Mouse (Mus musculus): ENCODE results near the gene Il17rd. TPM values are rescaled to one million over a fixed set of nuclear protein-coding genes. Genes with fewer than 3 reads are reported as not detected.

The Il17rd gene
- total RNA-seq, 2 experiments from 2014 or later = 2.7 to 2.8 TPM

DNA sequence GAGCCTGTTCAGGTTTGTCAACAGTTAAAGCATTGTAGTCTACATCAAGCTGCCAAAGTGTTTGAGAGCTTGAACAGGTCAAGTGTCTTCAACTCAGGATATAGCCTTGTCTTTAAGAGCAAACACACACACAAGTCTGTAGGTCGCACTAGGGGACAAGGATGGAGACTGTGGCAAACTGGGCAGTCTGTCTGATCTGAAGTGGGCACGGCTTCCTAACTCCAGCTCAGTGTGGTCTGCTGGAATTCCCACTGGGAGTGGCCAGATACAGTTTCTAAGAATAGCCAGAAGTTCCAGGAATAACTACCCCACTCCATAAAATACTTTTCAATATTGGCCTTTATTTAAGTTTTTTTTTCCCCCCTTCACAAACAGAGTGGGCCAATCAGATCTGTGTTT, 37.8 kb downstream of the Il17rd start:
- intact Hi-C loops (cut with DNase I) = no loop called here
- DNase-seq (ENCODE audit: low spot score in 2 of 2) = no peak

DNA sequence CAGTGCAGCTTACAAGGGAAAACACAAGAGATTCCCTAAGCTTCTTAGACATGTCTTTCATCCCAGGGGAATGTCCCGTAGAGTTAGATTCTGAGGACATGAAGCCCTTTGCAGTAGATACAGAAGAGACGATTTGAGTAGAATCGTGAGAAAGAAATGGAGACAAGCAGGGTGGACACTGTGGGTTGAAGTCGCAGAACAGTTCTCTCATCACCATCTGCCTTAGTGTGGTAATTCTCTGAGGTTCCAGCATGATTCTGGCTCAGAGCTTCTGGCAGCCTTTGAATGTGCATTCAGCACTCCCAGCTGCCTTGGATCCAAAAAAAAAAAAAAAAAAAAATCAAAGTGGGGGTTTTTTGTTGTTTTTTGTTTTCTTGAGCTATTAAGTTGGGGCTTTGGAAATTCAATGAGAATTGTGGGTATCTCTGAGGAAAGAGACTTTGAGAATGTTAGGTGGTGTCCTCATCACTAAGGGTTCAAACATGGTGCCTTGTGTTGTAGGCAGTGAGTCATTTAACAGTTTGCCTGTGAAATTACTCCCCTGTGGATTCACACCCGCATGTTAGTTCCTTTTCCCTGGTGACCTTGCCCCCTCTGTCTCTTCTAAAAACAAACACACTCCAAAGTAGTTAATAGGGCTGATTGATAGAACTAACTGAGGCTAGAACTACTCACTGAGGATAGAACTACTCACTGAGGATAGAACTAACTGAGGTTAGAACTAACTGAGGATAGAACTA, 43.0 kb downstream of the Il17rd start:
- intact Hi-C loops (cut with DNase I) = loop anchor here (1.0 kb wide), 1 partner anchor 21 kb away; no protein-coding TSS in a partner anchor
- DNase-seq (ENCODE audit: low spot score in 2 of 2) = peak; percentile 55 to 82

DNA sequence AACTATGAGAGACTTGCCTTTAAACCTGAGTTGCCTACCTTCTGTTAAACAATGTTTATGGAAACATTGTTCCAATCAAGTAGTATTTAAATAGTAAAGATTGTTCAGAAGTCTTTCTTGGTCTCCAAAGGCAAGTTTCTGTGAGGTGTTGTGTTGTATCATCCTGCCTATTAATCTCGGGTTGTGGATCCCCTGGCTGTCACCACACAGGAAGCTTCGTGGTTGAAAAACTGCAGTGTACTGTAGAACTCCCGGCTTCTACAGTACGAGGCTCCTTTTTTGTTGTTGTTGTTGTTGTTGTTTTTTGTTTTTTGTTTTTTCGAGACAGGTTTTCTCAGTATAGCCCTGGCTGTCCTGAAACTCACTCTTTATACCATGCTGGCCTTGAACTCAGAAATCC, 46.7 kb downstream of the Il17rd start:
- intact Hi-C loops (cut with DNase I) = no loop called here
- DNase-seq (ENCODE audit: low spot score in 2 of 2) = no peak

DNA sequence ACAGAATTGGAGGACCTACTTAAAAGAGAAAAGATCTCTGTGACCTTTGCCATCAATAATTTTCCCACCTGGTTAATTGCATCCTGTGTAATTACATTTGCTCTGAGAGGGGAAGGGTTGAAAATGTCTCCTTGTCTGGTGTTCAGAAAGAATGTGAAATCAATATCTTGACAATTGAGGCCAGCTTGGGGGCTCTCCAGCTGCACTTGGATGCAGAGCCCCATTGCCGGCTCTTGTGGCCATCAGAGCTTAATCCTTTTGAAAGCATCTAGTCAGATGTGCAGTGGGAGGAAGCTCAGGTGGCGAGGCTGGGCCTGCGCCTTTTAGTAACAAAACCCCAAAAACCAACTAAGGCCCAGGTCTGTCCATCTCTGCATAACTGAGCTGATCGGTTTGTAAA, 47.3 kb downstream of the Il17rd start:
- intact Hi-C loops (cut with DNase I) = no loop called here
- DNase-seq (ENCODE audit: low spot score in 2 of 2) = no peak

DNA sequence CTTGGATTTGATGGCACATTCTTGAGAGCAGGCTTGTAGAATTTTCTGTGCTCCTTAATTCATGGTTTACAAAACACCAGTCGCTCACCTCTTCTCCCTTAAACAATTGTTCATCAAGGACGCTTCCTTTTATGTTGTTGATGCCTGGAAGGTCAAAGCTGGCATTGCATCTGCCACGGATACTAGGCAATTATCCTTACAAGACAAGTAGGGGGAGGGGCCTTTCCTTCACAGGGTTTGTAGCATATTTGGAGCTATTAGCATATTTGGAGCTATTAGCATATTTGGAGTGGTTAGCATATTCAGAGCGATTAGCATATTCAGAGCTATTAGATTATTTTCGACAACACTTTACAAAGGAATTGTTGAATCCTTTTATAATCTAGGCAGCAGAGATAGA, 55.5 kb downstream of the Il17rd start:
- DNase-seq (ENCODE audit: low spot score in 2 of 2) = no peak
- intact Hi-C loops (cut with DNase I) = no loop called here

DNA sequence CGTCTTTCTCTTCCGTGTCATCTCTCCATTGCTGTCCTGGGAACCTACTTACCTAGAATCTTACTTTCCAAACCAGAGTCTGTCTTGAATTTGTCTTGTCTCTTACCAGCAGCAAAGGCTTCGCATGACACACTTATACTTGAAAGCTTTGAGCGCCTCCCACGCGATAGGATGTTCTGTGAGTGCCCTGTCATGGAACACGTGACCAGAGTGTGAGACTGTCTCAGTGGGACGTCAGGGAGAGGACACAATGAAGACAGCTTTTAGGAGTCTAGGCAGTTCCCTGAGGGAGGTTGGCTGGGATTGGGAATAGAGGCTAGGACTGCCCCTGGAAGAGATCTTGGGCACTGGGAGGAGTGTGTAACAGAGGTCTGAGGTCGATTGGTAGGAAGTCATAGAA, 57.4 kb downstream of the Il17rd start:
- intact Hi-C loops (cut with DNase I) = loop anchor here (2.0 kb wide), 1 partner anchor 65 kb away; no protein-coding TSS in a partner anchor
- DNase-seq (ENCODE audit: low spot score in 2 of 2) = peak in 1 of 2 experiments; percentile 40

DNA sequence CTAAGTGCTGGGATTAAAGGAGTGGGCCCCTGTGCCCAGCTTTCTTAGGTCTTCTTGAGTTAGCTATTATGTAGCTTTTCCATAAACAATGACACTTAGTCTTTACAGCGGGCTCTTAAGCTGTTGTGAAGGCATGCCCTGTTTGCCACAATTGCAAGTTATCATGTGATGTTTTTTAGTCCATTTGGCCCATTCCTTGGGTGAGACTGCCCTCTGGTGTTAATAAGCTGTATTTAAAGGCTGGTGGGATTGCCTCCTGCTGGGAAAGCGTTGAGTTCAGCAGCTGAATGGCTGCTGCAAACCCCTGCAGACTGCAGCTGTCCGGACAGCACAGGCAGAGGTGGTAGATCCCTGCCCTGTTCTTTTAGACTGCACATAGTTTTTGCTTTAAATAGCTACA, 58.0 kb downstream of the Il17rd start:
- intact Hi-C loops (cut with DNase I) = loop anchor here (2.0 kb wide), 1 partner anchor 66 kb away; no protein-coding TSS in a partner anchor
- DNase-seq (ENCODE audit: low spot score in 2 of 2) = peak; percentile 62 to 64

DNA sequence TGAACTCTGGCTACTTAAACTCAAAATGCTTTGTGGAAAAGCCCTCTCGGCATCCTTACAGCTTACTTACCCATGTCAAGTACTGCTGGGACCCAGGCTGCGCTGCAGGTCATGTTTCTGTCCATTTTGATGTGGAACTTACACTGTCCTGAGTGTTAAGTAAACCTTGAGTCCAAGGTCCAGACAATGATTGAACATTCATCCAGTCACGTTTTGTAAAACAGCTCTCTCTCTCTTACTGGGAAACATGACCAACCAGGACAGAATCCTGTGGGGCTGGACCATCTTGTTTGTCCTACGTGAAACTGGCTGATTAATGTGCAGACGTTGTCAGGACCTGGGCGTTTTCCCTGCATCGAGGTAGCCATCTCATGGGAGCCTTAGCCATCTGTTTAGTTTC, 63.0 kb downstream of the Il17rd start:
- no peak for DNase-seq (ENCODE audit: low spot score in 2 of 2)
- intact Hi-C loops (cut with DNase I) = loop anchor here (1.0 to 10.0 kb wide), 2 partner anchors 20 to 313 kb away; no protein-coding TSS in a partner anchor

DNA sequence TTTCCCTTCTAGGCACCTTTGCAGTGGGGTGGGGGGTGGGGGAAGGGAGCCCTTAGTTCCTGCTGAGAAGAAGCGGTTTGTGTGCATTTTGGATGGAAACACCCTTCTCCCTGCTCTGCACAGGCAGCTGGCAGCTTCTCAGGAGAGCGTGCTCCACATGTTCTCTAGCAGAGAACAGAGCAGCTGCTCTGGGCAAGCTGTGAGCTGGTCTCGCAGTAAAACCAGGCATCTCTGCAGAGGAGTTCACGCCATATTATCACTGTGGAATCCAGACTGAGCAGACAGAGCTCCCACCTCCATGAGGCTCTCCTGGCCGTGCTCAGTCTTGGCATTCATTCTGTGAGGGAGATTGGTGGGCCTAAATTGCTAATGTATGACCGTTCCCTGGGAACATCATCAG, 64.0 kb downstream of the Il17rd start:
- intact Hi-C loops (cut with DNase I) = loop anchor here (1.0 to 10.0 kb wide), 2 partner anchors 21 to 312 kb away; no protein-coding TSS in a partner anchor
- peak in 1 of 2 experiments; percentile 69 for DNase-seq (ENCODE audit: low spot score in 2 of 2)

DNA sequence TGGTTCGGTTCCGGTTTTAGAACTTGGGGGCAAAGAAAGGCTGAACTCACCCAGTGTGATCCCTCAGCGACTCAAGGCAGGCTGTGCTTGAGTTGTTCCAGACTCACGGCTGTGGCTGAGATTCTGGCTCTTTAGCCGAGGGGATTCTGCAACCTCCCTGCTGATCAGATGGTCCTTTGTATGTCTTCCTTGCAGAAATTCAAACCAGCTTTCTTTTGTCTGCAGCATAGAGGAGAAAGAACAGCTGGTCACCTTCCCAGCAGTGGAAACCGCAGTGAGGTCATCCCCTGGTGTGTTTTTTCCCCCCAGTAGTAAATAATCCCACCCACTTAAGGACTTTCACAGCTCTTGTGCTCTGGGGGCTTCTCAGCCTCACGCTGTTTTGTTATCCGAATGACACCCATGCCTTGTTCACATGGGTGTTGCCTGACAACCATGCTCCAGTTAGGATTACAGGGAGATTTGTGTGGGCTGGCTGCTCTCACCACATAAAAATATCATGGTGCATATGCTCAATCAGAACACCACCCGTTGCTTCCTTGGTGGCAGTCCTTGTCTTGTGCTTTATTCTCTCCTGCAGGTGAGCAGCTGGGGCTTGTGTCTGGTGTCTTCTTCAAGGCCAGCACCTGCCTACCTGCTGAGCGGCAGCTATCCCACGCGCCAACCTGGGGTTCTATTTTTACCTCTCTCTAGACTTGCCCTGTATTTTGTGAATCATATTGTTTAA, 67.2 kb downstream of the Il17rd start:
- DNase-seq (ENCODE audit: low spot score in 2 of 2) = peak; percentile 53 to 81
- intact Hi-C loops (cut with DNase I) = loop anchor here (1.0 to 10.0 kb wide), 2 partner anchors 163 to 309 kb away; no protein-coding TSS in a partner anchor

DNA sequence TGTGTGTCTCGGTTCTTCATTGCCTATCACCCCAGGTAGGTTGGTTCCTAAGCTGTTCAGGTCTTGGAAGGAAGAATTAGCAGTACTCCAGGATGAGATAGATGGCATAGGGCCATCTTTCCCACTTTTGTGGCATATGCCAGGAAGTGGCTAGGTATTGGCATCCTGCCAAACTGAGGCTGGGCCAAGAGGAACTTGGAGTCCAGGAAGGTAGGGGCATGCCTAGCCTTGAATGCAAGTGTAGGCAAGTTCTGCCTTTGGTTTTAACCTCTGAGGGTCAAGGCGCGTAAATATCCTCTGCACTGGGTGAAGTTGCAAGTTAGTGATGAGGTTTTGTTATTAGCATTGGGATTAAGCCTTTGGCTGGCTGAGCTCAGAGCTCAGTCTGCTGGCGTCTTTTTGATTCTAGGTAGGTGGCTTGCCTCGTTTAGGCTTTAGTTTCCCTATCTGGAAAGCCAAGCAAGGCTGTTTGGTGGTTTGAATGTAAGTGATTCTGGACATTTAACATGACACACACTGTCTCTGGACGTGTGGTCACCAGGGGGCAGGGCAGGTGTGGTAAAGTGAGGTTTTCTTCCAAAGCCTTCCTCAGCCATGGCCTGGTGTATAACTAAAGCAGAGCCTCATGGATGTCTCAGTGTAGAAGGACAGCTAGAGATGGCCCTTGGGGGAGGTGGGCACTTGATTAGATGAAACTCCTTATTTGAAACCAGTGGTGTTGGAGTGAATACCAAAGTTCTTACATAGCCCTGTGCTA, 70.2 kb downstream of the Il17rd start:
- intact Hi-C loops (cut with DNase I) = loop anchor here (1.0 to 10.0 kb wide), 2 partner anchors 74 to 306 kb away; no protein-coding TSS in a partner anchor
- DNase-seq (ENCODE audit: low spot score in 2 of 2) = no peak

DNA sequence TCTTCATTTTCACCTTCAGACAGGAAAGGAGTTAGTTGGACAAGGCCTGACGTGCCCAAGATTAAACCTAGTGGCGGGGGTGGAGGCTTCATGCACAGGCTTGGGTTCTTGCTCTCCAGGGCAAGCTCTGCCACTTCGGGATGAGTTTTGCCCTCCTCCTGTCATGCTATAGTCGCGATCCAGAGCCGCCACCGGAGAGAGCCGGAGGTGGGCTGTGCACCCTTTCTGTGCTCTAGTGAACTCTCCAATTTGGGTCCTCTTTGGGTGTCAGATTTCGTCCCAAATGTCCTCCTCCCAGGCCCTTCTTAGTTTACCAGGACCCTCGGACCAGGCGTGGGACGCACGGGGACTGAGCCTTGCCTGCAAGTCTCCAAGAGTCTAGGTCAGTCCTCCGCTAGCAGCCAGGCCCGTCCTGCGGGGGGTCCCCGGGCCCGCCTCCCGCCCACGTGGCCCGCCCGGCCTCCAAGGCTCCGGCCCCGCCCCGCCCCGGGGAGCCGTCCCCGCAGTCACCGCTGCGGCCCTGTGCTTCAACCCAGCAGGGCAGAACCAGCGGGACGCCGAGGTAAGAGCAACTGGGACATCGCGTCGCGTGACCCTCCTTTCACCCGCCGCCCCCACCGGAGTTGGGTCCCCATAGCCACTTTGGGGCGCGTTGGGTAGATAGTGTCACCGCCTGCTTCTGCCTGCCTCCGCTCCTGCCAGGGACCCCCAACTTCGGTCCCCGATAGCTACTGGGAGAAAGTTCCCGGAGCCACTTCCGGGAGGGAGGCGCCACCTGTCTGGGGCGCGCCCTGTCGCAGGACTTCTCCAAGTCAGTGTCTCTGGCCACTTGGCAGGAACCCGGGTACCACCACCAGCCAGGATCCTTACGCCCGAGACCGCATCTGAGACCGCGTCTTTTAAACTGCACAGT, 75.9 kb downstream of the Il17rd start, which contains the start of gene Arhgef3:
Gene Arhgef3 (plus strand): TSS at position 538 of the 913 bp plus-strand sequence.
- DNase-seq (ENCODE audit: low spot score in 2 of 2) = no peak
- intact Hi-C loops (cut with DNase I) = no loop called here

DNA sequence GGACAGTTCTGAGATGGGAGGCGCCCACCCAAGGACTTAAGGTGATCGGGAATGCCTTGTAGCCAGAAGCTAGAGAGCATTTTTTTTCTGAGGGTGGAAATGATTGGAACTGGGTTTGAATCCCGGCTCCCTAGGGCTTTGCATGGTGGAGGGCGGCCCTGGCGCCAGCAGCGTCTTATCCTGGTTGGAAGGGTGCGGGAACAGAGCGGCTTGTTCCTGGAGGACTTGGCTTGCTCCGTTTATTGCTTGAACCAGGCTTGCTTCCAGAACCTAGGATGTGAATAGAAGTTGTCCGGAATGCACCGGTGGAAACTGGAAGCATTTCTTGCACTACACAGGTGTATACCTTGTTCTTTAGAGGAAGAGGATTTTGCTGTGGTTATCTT, 76.5 kb downstream of the Il17rd start:
- DNase-seq (ENCODE audit: low spot score in 2 of 2) = no peak
- intact Hi-C loops (cut with DNase I) = no loop called here

DNA sequence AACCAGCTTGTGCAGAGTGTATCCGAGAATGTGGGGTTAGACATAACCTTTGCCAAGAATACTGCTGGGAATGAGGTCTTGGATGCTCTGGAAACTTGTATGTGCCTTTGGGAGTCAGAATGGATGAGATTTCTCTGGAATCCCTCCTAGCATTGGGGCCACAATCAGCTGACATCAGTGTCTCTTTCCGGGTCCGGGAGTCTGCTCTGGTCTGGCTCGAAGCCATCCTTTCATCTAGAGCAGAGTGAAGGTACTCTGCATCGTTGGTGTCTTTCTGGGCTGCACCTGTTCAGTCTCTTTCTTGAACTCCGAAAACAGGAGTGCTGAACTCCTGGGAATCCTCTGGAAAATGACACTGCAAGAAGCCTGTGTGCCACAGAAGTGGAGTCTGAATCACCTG, 77.2 kb downstream of the Il17rd start:
- intact Hi-C loops (cut with DNase I) = no loop called here
- no peak for DNase-seq (ENCODE audit: low spot score in 2 of 2)

DNA sequence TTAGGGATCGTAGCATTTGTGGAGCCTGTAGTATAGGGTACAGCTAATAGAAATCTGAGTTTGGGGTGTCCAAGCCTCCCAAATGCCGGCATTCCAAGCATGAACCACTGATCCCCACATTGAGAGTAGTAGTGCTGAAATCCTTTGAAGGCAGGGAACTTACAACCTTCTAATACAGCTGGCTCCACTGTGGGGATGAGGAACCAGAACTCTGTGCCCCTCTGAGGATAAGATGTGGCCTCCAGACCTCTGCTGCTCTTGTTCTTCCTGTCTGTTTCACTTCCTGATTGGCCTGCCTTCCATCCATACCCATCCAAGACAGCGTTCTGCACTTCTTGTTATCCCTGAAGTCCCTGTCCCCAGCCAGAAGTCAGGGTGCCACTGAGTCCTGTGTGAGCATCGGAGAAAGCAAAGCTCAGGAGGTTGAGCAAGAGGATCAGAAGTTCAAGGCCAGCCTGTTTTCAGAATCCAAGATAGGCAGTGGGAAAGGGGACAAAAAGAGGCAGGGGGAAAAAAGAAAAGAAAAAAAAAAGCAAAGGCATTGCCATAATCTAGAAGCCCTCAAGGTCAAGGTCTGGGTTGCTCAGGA, 77.9 kb downstream of the Il17rd start:
- no peak for DNase-seq (ENCODE audit: low spot score in 2 of 2)
- intact Hi-C loops (cut with DNase I) = no loop called here

DNA sequence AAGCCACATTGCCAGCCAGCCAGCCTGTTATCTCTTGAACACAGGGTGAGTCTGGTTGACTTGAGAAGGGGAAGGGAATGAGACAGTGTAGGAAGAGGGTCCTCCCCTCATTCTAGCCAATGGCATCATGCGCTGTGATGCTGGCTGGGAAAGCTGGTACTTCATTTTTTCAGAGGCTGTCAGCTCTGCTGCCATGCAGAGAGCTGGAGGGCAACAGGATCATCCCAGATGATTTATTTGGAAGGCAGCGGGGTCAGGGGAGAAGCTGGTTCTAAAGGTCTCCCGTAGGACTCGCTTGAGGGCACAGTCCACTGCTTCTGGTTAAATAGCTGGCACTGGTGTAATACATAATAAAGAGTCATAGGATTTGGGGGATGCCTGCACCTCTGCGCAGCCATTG, 79.8 kb downstream of the Il17rd start:
- intact Hi-C loops (cut with DNase I) = no loop called here
- no peak for DNase-seq (ENCODE audit: low spot score in 2 of 2)

DNA sequence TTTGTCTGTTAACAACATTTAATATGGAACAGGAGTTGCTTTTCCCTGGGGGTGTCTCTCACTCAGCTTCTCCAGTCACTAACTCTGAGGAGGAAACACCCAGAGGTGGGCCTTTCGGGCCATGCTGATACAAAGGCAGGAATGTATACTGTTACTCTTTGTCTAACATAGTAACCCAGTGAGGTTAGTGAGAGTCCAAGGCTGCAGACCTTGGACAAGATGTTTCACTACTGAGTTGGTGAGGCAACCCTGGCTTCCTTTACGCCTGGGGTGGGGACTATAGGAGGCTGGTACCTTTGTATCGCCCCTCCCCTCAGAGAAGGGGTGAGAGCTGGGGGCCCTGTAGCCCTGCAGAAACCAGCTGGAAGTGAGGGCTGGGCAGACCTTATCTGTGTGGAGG, 83.9 kb downstream of the Il17rd start:
- DNase-seq (ENCODE audit: low spot score in 2 of 2) = no peak
- intact Hi-C loops (cut with DNase I) = no loop called here

DNA sequence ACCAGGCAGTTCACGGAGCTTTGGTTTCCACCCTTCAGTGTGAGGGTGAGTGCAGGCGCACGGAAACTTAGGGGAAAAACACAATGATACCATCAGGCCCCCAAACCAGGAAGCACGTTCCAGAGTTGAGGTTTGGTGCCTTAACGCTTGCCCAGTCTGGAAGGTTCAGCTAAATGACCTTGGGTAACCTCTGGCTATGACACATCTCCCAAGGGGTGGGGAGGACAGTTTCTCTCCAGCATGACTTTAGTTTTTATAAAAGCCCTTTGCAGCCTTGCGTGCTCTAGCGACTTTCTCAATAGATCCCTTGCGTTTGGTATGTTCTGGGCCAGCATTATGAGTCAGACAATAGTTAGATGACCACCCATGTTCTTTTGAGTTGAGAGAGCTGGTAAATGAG, 84.8 kb downstream of the Il17rd start:
- no peak for DNase-seq (ENCODE audit: low spot score in 2 of 2)
- intact Hi-C loops (cut with DNase I) = no loop called here

DNA sequence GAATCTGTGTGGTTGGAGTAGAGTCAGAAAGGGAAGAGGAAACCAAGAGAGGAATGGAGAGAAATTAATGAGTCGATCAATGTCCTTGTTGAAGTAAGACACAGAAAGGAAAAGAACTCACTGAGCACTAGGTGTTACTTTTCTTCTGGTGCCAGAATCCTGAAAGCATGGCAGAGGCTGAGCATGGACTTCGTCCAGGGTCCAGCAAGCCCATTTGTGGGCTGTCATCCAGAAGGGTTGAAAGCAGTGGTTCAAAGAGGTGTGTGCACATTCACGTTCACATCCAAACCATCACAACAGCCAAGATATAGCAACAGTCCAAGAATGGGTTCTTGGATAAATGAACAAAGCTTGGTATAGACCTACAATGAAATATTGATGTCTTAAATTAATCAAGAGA, 91.3 kb downstream of the Il17rd start:
- DNase-seq (ENCODE audit: low spot score in 2 of 2) = no peak
- intact Hi-C loops (cut with DNase I) = no loop called here
